Mouse (Mus musculus): ENCODE measurements around the gene Lmtk3. TPM values are rescaled to one million over a fixed set of nuclear protein-coding genes. Genes with fewer than 3 reads are reported as not detected.

Gene Lmtk3
- polyA plus RNA-seq, 1 experiment, result 0.11 TPM

DNA sequence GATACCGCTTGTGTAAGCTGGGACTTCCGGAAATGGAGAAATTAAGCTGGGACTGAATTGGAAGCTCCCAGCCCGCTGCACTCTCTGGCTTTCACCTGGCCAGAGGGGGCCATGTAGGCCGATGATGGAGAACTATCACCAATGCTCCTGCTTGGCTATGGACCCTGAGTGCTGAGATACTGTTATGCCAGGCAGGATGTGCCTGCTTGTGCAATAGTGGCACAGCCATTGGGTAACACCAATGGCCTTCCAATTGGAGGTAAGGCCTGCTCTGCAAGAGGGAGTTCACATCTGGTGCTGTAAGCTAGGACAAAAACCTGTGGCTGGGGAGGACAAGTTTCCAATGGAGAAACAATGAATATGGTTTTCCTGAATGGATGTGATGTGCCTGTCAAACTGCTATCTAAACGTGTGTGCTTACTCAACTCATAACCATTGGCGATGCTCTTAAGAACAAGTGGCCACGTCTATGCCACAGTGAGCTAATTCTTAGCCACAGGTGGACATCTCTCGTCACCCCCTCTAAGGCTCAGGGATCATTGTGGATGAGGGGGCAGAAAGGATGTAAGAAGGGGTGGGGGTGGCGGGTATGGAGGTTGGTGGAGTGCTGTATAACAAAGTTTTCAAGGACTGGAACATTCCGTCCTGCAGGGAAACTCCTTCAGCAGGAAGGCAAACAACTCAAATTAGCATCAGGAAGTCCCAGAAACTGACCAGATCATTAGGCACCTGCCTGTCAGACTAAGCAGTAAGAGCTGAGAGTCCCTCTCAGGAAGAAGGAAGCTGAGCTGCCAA is 59.6 kb downstream of the Lmtk3 start:
- TF ChIP-seq MYOG (IDR thresholded peaks at IDR 0.05; ENCODE audit: control insufficient read depth in 1 of 3, insufficient read depth in 1 of 3, insufficient read length in 2 of 3, low read depth in 2 of 3) (no peak), POLR2A (IDR thresholded peaks at IDR 0.05; ENCODE audit: insufficient read length, low read depth) (no peak), SRF (IDR thresholded peaks at IDR 0.05; ENCODE audit: control insufficient read depth, insufficient read length, low read depth) (no peak), POLR2AphosphoS2 (IDR thresholded peaks at IDR 0.05; ENCODE audit: insufficient read length, low read depth) (no peak), E2F4 (IDR thresholded peaks at IDR 0.05; ENCODE audit: insufficient read depth) (no peak), CEBPB (IDR thresholded peaks at IDR 0.05; ENCODE audit: insufficient read depth, poor library complexity, severe bottlenecking) (no peak), USF1 (IDR thresholded peaks at IDR 0.05; ENCODE audit: low read depth) (no peak), TCF3 (IDR thresholded peaks at IDR 0.05; ENCODE audit: insufficient read length, low read depth) (no peak), TCF12 (IDR thresholded peaks at IDR 0.05; ENCODE audit: insufficient read depth, poor library complexity, severe bottlenecking) (no peak), REST (IDR thresholded peaks at IDR 0.05; ENCODE audit: insufficient read depth, insufficient read length) (no peak), MAX (IDR thresholded peaks at IDR 0.05; ENCODE audit: low read depth) (no peak), MYOD1 (IDR thresholded peaks at IDR 0.05; ENCODE audit: control insufficient read depth in 1 of 3, insufficient read length in 2 of 3, low read depth in 2 of 3) (no peak)
- Histone ChIP-seq H3K4me2 (ENCODE audit: low read depth) (no peak overlapping the region), H3K27me3 (ENCODE audit: control insufficient read depth, insufficient read depth, insufficient read length) (no peaks in the 10 kb centered on the region)

DNA sequence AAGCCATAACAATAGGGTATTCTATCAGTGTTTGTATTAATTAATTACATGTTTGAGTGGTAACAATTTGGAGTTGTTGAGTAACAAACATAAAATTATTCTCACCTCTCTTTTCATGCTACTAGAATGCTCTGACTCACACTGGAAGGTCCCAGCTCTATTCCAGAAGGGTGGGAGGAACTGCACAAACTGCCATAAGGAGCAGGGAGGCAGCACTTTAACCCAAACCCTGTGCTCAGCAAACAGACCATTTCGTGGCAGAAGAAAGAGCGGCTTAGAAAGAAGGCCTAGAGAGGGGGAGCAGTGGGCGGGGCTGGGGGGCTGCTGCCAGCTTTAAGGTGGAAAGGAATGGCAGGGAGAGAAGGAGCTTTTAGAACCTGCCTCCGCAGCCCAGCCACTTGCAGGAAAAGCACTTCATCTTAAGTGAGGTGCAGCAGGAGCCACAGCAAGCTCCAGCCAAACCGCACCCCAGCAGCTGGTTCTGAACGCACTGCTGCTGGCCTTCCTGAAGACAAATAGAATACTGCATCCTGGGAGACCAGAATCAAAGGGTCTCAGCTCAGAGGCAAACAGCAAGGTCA is 65.0 kb downstream of the Lmtk3 start:
- Histone ChIP-seq H3K27me3 (ENCODE audit: control insufficient read depth, insufficient read depth, insufficient read length) (no peaks in the 10 kb centered on the region), H3K79me2 (ENCODE audit: control insufficient read depth, insufficient read depth) (no peaks in the 10 kb centered on the region), H3K4me2 (ENCODE audit: low read depth) (no peak overlapping the region), H3K36me3 (ENCODE audit: control insufficient read depth, insufficient read depth) (no peaks in the 10 kb centered on the region), H3ac (ENCODE audit: control insufficient read depth, insufficient read length) (no peak overlapping the region), H3K4me3 (no peak overlapping the region)
- peak in 1 of 3 experiments; percentile 8 for TF ChIP-seq MYOG (IDR thresholded peaks at IDR 0.05; ENCODE audit: control insufficient read depth in 1 of 3, insufficient read depth in 1 of 3, insufficient read length in 2 of 3, low read depth in 2 of 3)
- TF ChIP-seq E2F4 (IDR thresholded peaks at IDR 0.05; ENCODE audit: insufficient read depth), result no peak
- no peak for TF ChIP-seq TCF12 (IDR thresholded peaks at IDR 0.05; ENCODE audit: insufficient read depth, poor library complexity, severe bottlenecking)
- no peak for TF ChIP-seq MAX (IDR thresholded peaks at IDR 0.05; ENCODE audit: low read depth)
- no peak for TF ChIP-seq POLR2AphosphoS2 (IDR thresholded peaks at IDR 0.05; ENCODE audit: insufficient read length, low read depth)
- TF ChIP-seq CEBPB (IDR thresholded peaks at IDR 0.05; ENCODE audit: insufficient read depth, poor library complexity, severe bottlenecking), result no peak
- TF ChIP-seq MYOD1 (IDR thresholded peaks at IDR 0.05; ENCODE audit: control insufficient read depth in 1 of 3, insufficient read length in 2 of 3, low read depth in 2 of 3), result peak in 1 of 3 experiments; percentile 10
- no peak for TF ChIP-seq SRF (IDR thresholded peaks at IDR 0.05; ENCODE audit: control insufficient read depth, insufficient read length, low read depth)
- no peak for TF ChIP-seq REST (IDR thresholded peaks at IDR 0.05; ENCODE audit: insufficient read depth, insufficient read length)
- TF ChIP-seq TCF3 (IDR thresholded peaks at IDR 0.05; ENCODE audit: insufficient read length, low read depth), result no peak
- no peak for TF ChIP-seq POLR2A (IDR thresholded peaks at IDR 0.05; ENCODE audit: insufficient read length, low read depth)
- no peak for TF ChIP-seq USF1 (IDR thresholded peaks at IDR 0.05; ENCODE audit: low read depth)

More for the DNA sequence above, 59.6 kb downstream of the Lmtk3 start:
- Histone ChIP-seq H3K79me2 (ENCODE audit: control insufficient read depth, insufficient read depth) (no peaks in the 10 kb centered on the region), H3K4me3 (no peak overlapping the region), H3K36me3 (ENCODE audit: control insufficient read depth, insufficient read depth) (no peaks in the 10 kb centered on the region), H3ac (ENCODE audit: control insufficient read depth, insufficient read length) (no peak overlapping the region)

DNA sequence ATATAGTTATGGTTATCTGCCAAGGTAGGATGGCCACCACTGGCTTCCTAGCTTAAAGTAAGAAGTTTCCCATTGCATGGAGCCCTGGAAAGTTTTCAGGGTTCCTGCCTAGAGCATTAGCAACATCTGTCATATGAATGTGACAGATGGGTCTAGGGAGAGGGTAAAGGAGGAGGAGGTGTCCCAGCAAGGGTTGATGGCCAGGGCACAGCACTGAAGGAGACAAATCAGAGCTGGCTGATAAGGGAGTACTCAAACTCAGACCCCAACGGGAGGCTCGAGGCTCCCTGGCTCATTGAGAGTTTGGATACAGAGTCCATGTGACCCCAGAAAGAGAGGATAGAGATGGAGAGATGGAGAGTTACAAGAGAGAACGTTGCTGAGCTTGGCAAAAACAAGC is 67.1 kb downstream of the Lmtk3 start:
- Histone ChIP-seq H3K4me2 (ENCODE audit: low read depth) (no peak overlapping the region), H3ac (ENCODE audit: control insufficient read depth, insufficient read length) (no peak overlapping the region), H3K4me3 (no peak overlapping the region), H3K79me2 (ENCODE audit: control insufficient read depth, insufficient read depth) (no peaks in the 10 kb centered on the region), H3K27me3 (ENCODE audit: control insufficient read depth, insufficient read depth, insufficient read length) (no peaks in the 10 kb centered on the region), H3K36me3 (ENCODE audit: control insufficient read depth, insufficient read depth) (no peaks in the 10 kb centered on the region)
- TF ChIP-seq TCF3 (IDR thresholded peaks at IDR 0.05; ENCODE audit: insufficient read length, low read depth) (no peak), TCF12 (IDR thresholded peaks at IDR 0.05; ENCODE audit: insufficient read depth, poor library complexity, severe bottlenecking) (no peak), POLR2A (IDR thresholded peaks at IDR 0.05; ENCODE audit: insufficient read length, low read depth) (no peak), MAX (IDR thresholded peaks at IDR 0.05; ENCODE audit: low read depth) (no peak), CEBPB (IDR thresholded peaks at IDR 0.05; ENCODE audit: insufficient read depth, poor library complexity, severe bottlenecking) (no peak), E2F4 (IDR thresholded peaks at IDR 0.05; ENCODE audit: insufficient read depth) (no peak), MYOG (IDR thresholded peaks at IDR 0.05; ENCODE audit: control insufficient read depth in 1 of 3, insufficient read depth in 1 of 3, insufficient read length in 2 of 3, low read depth in 2 of 3) (no peak)

DNA sequence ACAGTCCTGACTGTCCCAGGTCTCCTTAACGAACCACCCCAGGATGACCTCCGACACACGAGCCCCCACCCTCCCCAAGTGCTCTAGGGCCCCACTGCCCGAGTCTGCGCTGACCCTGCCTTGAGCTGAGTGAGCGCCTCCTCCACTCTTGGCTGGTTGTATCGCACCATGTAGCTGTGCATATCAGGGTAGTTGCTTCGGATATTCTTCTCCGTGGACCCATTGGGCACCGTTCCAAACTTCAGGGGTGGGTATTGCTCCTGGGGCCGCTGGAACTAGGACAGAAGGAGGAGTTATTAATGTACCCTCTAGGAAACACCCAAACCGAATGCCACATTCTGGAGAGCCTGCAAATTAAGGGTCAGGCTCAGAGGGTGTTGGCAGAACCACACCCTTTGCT is 69.6 kb downstream of the Lmtk3 start:
- H3K79me2 ChIP-seq (ENCODE audit: control insufficient read depth, insufficient read depth), result no peaks in the 10 kb centered on the region
- TF ChIP-seq MYOG (IDR thresholded peaks at IDR 0.05; ENCODE audit: control insufficient read depth in 1 of 3, insufficient read depth in 1 of 3, insufficient read length in 2 of 3, low read depth in 2 of 3), result no peak
- no peak for TF ChIP-seq TCF3 (IDR thresholded peaks at IDR 0.05; ENCODE audit: insufficient read length, low read depth)
- no peak for TF ChIP-seq E2F4 (IDR thresholded peaks at IDR 0.05; ENCODE audit: insufficient read depth)
- TF ChIP-seq TCF12 (IDR thresholded peaks at IDR 0.05; ENCODE audit: insufficient read depth, poor library complexity, severe bottlenecking), result no peak
- no peak for TF ChIP-seq REST (IDR thresholded peaks at IDR 0.05; ENCODE audit: insufficient read depth, insufficient read length)
- TF ChIP-seq CEBPB (IDR thresholded peaks at IDR 0.05; ENCODE audit: insufficient read depth, poor library complexity, severe bottlenecking), result no peak
- TF ChIP-seq USF1 (IDR thresholded peaks at IDR 0.05; ENCODE audit: low read depth), result no peak
- no peak for TF ChIP-seq POLR2A (IDR thresholded peaks at IDR 0.05; ENCODE audit: insufficient read length, low read depth)
- no peak for TF ChIP-seq POLR2AphosphoS2 (IDR thresholded peaks at IDR 0.05; ENCODE audit: insufficient read length, low read depth)
- TF ChIP-seq MAX (IDR thresholded peaks at IDR 0.05; ENCODE audit: low read depth), result no peak
- TF ChIP-seq MYOD1 (IDR thresholded peaks at IDR 0.05; ENCODE audit: control insufficient read depth in 1 of 3, insufficient read length in 2 of 3, low read depth in 2 of 3), result no peak
- TF ChIP-seq SRF (IDR thresholded peaks at IDR 0.05; ENCODE audit: control insufficient read depth, insufficient read length, low read depth), result no peak
- no peak overlapping the region for H3ac ChIP-seq (ENCODE audit: control insufficient read depth, insufficient read length)
- no peaks in the 10 kb centered on the region for H3K27me3 ChIP-seq (ENCODE audit: control insufficient read depth, insufficient read depth, insufficient read length)
- no peak overlapping the region for H3K4me2 ChIP-seq (ENCODE audit: low read depth)
- no peak overlapping the region for H3K4me3 ChIP-seq
- no peaks in the 10 kb centered on the region for H3K36me3 ChIP-seq (ENCODE audit: control insufficient read depth, insufficient read depth)

Other genes starting within 250 kb of the Lmtk3 start
- gene Hsd17b14, start 228.8 kb upstream of the Lmtk3 start, polyA plus RNA-seq (2012; fragmentation: generic; extraction: Trizol), result 1.9 TPM
- gene Bcat2, start 213.6 kb upstream of the Lmtk3 start, polyA plus RNA-seq (2012; fragmentation: generic; extraction: Trizol), result 54.1 TPM
- 486 TPM for gene Fgf21, start 168.2 kb upstream of the Lmtk3 start, polyA plus RNA-seq (2012; fragmentation: generic; extraction: Trizol)
- 3.8 TPM for gene Fut1, start 166.4 kb upstream of the Lmtk3 start, polyA plus RNA-seq (2012; fragmentation: generic; extraction: Trizol)
- not detected for gene Izumo1, start 161.9 kb upstream of the Lmtk3 start, polyA plus RNA-seq (2012; fragmentation: generic; extraction: Trizol)
- 0.40 TPM for gene Rasip1, start 156.2 kb upstream of the Lmtk3 start, polyA plus RNA-seq (2012; fragmentation: generic; extraction: Trizol)
- 12.5 TPM for gene Mamstr, start 143.8 kb upstream of the Lmtk3 start, polyA plus RNA-seq (2012; fragmentation: generic; extraction: Trizol)
- gene Fut2, start 117.3 kb upstream of the Lmtk3 start, polyA plus RNA-seq (2012; fragmentation: generic; extraction: Trizol), result 0.41 TPM
- 3.6 TPM for gene Ntn5, start 99.7 kb upstream of the Lmtk3 start, polyA plus RNA-seq (2012; fragmentation: generic; extraction: Trizol)
- gene Sec1, start 89.3 kb upstream of the Lmtk3 start, polyA plus RNA-seq (2012; fragmentation: generic; extraction: Trizol), result 0.41 TPM
- gene Car11, start 83.9 kb upstream of the Lmtk3 start, polyA plus RNA-seq (2012; fragmentation: generic; extraction: Trizol), result 3.6 TPM
- 26.2 TPM for gene Dbp, start 78.7 kb upstream of the Lmtk3 start, polyA plus RNA-seq (2012; fragmentation: generic; extraction: Trizol)
- 3,224 TPM for gene Rpl18, start 68.3 kb upstream of the Lmtk3 start, polyA plus RNA-seq (2012; fragmentation: generic; extraction: Trizol)
- 22.8 TPM for gene Sphk2, start 65.7 kb upstream of the Lmtk3 start, polyA plus RNA-seq (2012; fragmentation: generic; extraction: Trizol)
- 0.18 TPM for gene Fam83e, start 62.5 kb upstream of the Lmtk3 start, polyA plus RNA-seq (2012; fragmentation: generic; extraction: Trizol)
- gene Spaca4, start 57.9 kb upstream of the Lmtk3 start, polyA plus RNA-seq (2012; fragmentation: generic; extraction: Trizol), result not detected
- 0.47 TPM for gene Sult2b1, start 931 bp downstream of the Lmtk3 start, polyA plus RNA-seq (2012; fragmentation: generic; extraction: Trizol)
- 145 TPM for gene Cyth2, start 30.8 kb downstream of the Lmtk3 start, polyA plus RNA-seq (2012; fragmentation: generic; extraction: Trizol)
- 0.05 TPM for gene Kcnj14, start 41.0 kb downstream of the Lmtk3 start, polyA plus RNA-seq (2012; fragmentation: generic; extraction: Trizol)
- 36.2 TPM for gene Grwd1, start 47.2 kb downstream of the Lmtk3 start, polyA plus RNA-seq (2012; fragmentation: generic; extraction: Trizol)
- gene Kdelr1, start 89.0 kb downstream of the Lmtk3 start, polyA plus RNA-seq (2012; fragmentation: generic; extraction: Trizol), result 132 TPM
- 0.65 TPM for gene Grin2d, start 94.6 kb downstream of the Lmtk3 start, polyA plus RNA-seq (2012; fragmentation: generic; extraction: Trizol)
- gene Syngr4, start 113.0 kb downstream of the Lmtk3 start, polyA plus RNA-seq (2012; fragmentation: generic; extraction: Trizol), result 0.23 TPM
- 26.9 TPM for gene Tmem143, start 113.2 kb downstream of the Lmtk3 start, polyA plus RNA-seq (2012; fragmentation: generic; extraction: Trizol)
- gene Emp3, start 137.7 kb downstream of the Lmtk3 start, polyA plus RNA-seq (2012; fragmentation: generic; extraction: Trizol), result 409 TPM
- gene Ccdc114, start 140.3 kb downstream of the Lmtk3 start, polyA plus RNA-seq (2012; fragmentation: generic; extraction: Trizol), result 1.0 TPM
- not detected for gene Abcc6, start 246.6 kb downstream of the Lmtk3 start, polyA plus RNA-seq (2012; fragmentation: generic; extraction: Trizol)
- gene Nomo1, start 250.0 kb downstream of the Lmtk3 start, polyA plus RNA-seq (2012; fragmentation: generic; extraction: Trizol), result 79.2 TPM

All from myocyte (in vitro differentiated cells).